Mouse (Mus musculus) spleen, adult 18-20 months (tissue): ENCODE data around the gene Brat1.
A peak's percentile ranks its signal among the peaks of the same experiment; 100 is the strongest.
"Not testable (repeated sequence)": the region's sequence is repeated elsewhere in the genome, so short reads cannot be mapped to it uniquely, and the experiment has no call there.

Experiments
- DNase-seq, 2 experiments: peaks; one replicate each; pipeline ENCODE4 v3.0.0; 2022; ENCODE audit warnings: mixed read lengths in 2 of 2

Brat1 gene

DNA sequence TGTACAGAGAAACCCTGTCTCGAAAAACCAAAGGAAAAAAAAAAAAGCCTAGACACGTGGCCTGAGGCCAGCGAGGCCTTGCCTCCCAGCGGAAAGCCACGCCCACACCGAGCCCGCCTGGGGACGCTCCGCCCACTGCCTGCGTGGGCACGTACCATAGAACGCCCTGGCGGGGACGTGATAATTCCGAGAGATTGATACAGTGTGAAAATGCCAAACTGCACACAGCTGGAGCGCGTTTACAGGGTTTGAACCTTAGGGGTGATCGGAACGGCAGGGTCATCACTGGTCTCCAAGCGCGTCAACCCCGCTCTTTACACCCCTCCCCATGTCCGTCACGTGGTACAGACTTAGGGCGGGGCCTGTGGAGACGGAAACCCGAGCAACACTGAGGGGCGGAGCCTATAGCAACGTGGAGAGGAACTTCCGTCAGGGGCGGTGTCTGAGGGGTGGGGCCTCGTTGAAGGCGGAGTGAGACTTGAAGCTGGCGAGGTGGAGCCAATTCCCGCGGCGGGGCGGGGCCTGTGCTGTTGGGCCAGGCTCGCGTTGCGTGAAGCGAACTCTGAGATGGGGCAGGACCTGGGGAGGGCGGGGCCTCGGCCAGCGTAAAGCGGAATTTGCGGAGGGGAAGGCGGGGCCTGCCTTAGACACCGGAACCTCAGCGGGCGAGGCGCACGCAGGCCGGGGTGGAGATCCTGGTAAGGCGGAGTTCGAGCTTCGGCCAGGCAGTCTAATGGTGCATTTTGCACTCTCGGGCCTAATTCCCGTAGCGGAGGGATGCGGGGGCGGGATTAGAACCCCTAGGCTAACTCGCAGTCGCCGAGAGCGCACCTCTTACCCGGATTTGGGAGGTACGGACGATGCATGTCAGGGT, at the start of gene Brat1:
TSS of gene Brat1 (plus strand) at position 634 of the 874 bp plus-strand sequence.
- DNase-seq = peak; percentile 100

DNA sequence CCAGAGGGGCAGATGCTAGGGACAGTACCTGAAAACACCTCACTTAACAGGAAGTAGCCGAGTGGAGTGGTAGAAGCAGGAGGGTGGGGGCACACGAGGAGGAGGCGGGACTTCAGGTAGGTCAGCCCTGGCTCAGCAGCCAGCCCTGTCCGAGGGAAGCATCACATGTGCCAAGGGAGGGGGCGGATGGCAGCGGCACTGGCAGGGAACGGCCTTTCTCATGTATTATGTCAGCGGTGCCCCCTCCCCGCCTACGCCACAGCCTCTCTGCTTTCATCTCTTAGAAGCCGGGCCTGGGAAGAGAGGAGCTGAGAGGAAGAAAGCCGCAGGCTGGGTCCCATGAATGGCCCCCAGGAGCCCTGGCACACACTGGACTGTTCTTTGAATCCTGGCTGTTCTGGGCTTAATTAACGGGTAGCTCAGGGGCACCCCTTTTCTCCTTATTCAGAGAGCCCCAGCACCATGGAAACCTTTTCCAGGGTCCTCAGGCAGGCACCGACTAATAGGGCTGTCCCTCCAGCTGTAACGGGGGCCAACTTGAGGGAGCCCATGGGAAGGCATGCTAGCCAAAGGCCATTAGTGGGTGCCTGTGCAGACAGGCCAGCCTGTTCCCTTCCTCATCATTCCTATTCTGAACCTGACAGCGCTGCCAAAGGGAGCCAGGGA, 45.1 kb upstream of the Brat1 start:
- DNase-seq = no peak

- DNase-seq = no peak
These were observed 44.4 kb upstream of the Brat1 start for GRCm38 (mm10) chr5:140660398-140660797.

- no peak for DNase-seq
These were observed 43.4 kb upstream of the Brat1 start for GRCm38 (mm10) chr5:140661427-140661826.

DNA sequence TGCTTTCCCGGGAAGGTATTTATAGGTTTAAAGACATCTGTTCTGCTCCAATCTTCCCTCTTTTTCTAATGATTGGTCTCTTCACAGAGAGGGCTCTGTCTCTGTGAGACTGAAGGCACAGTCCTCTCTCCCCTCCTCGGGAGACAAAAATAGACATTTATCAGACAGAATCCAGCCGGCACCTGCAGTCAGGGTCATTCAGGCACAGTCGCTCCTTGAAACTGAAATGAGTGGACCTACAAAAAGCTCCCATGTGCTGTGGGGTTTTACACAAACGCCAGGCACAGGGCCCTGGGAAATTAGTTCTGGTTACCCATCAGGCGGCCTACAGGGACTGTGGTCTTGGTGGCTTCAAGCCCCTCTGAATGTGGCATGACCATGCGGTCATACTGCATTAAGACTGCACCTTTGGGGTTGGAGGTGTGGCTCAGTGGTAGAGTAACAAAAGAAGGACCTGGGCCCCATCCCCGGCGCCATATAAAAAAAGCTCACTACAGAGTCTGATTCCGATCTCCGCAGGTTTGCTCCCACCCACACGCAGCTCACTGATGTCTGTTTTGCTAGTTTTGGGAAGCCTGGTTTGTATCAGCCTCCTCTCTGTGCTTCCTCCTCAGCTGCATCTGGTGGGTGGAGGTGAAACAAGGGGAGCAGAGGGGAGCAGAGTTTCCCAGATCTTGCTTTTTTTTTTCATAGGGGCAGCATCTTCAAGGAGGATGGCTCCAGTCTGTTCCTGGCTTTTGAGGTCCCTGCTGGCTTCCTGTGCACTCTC, 42.8 kb upstream of the Brat1 start:
- DNase-seq = peak in 1 of 2 experiments; percentile 23

GRCm38 (mm10) chr5:140662741-140663592, 41.8 kb upstream of the Brat1 start:
- DNase-seq = peak; percentile 51 to 59

DNA sequence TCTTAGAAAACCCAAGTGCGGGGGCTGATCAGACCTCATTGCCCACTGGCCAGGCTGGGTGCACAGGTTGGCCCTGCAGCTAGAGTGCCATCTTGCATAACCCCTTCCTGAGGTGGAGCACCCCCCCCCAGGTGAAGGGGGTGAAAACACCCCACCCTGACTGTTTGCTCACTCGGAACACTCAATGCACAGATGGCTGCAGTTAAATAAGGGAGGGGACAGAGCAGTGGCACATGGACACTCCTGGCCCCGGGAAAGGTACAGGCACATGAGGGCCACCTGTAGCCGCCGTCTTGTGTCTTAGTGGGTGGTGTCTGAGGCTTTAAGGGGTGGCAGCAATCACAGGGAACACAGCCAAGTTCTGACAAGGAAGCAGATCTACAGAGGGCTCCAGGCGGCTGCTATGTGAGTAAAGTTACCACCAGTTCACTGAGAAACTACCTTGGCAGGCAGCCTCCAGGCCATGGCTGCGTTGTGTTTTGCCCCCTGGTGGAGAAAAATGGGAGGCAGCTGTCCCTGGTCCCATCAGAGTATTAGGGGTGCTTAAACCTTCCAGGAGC, 41.1 kb upstream of the Brat1 start:
- DNase-seq = peak; percentile 65 to 73

DNA sequence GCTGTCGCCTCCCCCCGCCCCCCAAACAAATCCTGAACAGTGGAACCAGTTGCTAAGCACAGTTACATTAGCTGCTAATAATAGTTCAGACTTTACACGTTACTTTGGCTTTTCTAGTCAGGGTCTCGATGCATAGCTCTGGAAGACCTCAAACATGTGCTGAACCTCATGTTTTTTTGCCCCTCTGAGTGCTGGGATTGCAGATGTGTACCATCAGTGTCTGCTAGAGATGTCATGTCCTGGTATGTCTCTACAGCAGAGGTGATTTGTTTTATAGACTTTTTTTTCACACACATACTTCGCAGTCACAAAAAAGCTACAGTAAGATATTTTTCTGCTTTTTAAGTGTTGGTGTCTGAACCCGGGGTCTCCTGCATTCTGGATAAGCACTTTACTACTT, 32.7 kb upstream of the Brat1 start:
- no peak for DNase-seq

DNA sequence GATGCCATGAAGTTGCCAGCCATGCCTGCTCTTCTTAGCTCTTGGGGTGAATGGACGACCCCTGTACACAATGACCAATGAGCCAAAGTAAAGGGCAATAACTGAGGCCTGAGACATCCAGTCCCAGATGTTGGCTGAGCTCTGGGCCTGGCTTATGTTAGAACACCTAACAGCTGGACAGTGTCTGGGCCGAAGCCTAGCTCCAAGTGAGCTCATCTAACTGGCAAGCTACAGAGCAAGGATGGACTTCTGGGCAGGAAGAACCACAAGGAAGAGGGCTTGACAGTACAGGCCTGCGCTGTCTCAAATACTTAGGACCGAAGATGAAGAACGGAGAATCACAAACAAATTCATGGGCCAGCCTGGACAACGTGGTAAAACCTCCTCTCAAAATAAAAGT, 32.2 kb upstream of the Brat1 start:
- not testable (repeated sequence) for DNase-seq

- DNase-seq = peak in 1 of 2 experiments; percentile 24
These were observed 30.8 kb upstream of the Brat1 start for GRCm38 (mm10) chr5:140674036-140674435.

- no peak for DNase-seq
These were observed 29.7 kb upstream of the Brat1 start for GRCm38 (mm10) chr5:140675079-140675478.

DNA sequence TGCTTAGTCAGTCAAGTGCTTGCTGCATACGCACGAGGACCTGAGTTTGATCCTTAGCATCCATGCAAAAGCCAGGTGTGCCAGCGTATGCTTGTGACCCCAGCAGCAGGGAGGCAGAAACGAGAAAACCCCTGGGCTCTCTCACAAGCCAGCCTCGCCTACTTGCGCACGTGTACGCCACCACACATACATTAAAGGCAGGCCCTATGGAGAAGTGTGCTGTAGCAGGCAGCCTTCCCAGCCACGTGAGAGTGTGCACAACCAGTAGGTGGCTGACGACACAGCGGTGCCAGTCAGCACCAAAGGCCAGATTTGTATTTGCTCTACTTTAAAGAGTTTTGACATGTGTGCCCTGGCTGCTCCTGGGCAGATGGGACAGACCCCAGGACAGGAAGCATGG, 29.2 kb upstream of the Brat1 start:
- no peak for DNase-seq

DNA sequence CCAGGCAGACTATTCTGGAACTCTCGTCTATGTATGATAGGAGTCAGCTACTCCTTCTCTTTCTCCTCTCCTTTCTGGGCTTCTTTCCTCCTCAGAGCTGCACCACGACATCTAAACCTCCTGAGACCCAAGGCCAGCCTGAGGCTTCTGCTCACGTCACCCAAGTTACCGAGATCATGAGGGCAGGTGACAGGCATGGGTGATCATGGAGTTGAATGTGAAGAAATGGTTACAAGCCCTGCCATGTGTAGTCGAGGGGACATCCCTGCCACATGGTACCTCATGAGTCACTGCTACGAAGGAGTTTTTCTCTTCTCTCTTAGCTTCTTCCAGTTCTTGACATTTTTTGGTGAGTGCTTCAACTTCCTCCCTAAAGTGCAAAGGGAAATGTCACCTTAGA, 27.7 kb upstream of the Brat1 start:
- DNase-seq = no peak

DNA sequence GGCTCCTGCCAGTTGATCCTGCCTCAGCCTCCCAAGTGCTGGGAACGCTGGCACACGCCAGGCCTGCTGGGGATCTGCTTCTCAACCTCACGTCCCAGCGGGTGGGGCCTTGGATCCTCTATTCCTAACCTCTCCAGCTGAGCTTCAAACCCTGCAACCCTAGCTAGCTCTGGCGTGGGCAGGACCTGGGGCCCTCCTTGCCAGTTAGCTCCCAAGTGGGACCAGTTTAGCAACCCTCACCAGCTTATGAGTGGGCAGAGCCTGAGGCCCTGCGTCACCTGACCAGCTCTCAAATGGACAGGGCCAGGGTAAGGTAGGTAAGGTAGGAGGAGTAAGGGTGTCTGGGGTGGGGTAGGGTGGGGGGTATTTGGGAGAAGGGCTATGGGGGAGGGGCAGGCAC, 24.8 kb upstream of the Brat1 start:
- no peak for DNase-seq

DNA sequence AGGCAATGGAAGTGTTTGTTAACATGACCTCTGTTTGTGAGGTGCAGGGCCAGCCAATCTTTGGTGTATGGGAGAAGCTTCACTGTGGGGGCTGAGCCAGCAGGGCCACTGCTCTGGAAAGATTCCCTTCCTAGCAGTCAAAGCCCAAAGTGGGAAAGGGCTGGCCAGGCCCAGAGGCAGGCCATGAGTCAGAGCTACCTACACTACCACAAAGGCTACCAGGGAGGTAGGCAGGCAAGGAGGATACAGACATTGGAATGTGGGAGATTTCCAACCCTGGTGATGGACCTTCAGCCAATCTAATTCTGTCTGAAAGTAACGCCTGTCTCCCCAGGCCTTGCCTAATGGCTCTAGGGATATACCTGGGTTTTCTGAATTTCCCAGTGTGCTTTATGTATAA, 23.9 kb upstream of the Brat1 start:
- DNase-seq = no peak

- DNase-seq = no peak
These were observed 22.7 kb upstream of the Brat1 start for GRCm38 (mm10) chr5:140682113-140682512.

GRCm38 (mm10) chr5:140684343-140685148, 20.3 kb upstream of the Brat1 start:
- peak in 1 of 2 experiments; percentile 59 for DNase-seq

GRCm38 (mm10) chr5:140688434-140688833, 16.4 kb upstream of the Brat1 start:
- no peak for DNase-seq

DNA sequence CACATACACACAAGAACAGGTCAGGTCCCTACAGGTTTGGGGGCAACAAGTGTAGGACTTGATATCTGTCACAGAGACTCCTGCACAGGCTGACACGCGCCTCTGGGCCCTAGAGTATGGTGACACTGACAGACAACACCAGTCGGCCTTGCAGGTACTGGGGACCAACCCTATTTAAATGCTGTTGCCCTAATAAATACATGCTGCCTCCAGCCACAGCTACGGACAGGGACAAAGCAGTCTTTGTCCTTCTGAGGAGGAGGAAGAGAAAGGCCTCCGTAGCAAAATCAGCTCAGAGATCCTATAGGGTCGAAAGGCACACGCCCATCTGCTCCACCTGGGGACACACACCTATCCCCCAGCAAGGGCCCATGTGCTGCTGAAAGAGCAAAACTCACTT, 8.8 kb upstream of the Brat1 start:
- DNase-seq = no peak

DNA sequence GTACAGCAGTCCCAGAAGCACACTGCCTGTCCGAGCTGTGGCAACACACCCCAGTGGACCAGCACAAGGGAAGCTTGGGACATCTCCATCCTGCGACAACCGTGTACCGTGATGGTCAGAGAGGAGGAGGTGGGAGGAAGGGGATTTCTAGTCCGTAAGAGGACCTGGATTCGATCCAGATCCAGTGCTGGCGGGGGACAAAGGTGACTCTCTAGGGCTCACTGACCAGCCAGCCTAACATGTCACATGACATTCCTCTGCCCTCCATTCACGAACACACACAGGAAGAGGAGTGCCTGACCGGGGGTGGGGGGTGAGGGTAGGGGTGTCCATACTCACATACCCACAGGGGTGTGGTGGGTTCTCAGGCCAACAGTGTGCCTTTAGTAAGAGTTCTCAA, 5.0 kb upstream of the Brat1 start:
- DNase-seq = no peak

DNA sequence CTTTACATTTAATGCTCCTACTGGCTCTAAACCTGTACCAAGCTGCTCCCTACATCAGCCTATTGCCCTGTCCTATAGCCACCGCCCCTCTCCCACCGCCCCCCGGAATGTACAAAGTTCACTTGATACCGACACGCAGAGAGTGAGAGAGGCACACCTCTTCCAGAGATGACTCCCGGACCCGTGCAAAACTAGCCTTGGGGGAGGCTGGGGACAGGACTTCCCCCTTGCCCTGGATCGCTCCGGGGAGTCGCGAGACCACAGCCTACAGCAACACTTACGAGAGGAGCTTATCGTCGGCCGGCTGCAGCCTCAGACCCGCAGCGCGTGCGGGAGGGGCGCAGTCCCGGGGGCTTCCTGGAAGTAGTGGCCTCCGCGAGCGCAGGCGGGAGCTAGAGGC, 3.1 kb upstream of the Brat1 start:
- no peak for DNase-seq
